Mouse (Mus musculus): ENCODE results near the gene Irf2bpl. TPM values are rescaled to one million over a fixed set of nuclear protein-coding genes. Genes with fewer than 3 reads are reported as not detected.

The Irf2bpl gene
- total and polyA plus RNA-seq, 3 experiments: 7.0 to 19.6 (median 12.1) TPM

DNA sequence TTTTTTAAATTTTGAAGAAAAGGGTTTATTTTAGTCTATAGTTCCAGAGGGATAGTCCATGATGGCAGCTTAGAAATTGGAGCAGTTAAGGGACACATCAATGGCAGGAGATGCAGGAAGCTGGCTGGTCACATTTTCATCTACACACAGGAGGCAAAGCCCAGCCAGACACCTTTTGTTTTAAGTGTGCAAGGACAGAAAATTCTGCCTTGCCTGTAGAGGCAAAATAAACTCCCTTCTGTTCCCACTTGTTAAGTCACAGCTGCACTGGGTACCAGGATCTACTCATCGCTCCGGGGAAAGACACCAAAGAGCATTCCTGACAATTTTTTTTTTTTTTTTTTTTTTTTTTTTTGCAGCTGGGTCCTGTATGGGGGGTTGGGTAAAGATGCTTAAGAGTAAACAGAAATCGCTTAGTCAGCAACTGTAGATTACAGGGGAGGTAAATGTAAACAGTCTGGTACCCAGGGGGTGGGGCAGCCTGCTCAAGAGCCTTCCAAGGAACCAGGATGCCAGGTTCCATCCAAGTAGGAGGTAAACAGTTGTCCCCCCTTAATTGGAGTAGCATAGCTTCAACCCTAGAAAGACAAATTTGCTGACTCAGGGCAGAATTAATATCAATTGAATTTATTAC, 4.4 kb downstream of the Irf2bpl start:
- Histone ChIP-seq H3K9ac (ENCODE audit: insufficient read depth, low read depth) (no peak overlapping the region), H3K27me3 (replicated peaks) (no peaks in the 10 kb centered on the region), H3K27ac (ENCODE audit: insufficient read depth, low read depth) (no peak overlapping the region), H3K4me1 (ENCODE audit: control insufficient read depth in 1 of 2, insufficient read depth in 2 of 2) (peaks cover 29 to 57% of the 10 kb centered on the region in 2 experiments), H3K36me3 (replicated peaks in 1 of 2; ENCODE audit: control insufficient read depth in 1 of 2, insufficient read depth in 1 of 2, low read length in 1 of 2) (peaks cover 11 to 17% of the 10 kb centered on the region in 2 experiments), H3K4me2 (ENCODE audit: insufficient read depth, low read depth, poor library complexity, severe bottlenecking) (no peak overlapping the region), H3K4me3 (replicated peaks in 1 of 3; ENCODE audit: low read depth in 2 of 3, low read length in 2 of 3, poor library complexity in 1 of 3) (no peak overlapping the region), H3K79me2 (replicated peaks; ENCODE audit: control insufficient read depth, extremely low read depth, insufficient read depth, poor library complexity, severe bottlenecking) (peaks cover 27% of the 10 kb centered on the region), H3K9me3 (replicated peaks; ENCODE audit: low read length) (peaks cover 5% of the 10 kb centered on the region)
- DNase-seq (ENCODE audit: extremely low read depth): no peak
- in situ Hi-C loops (cut with MboI; ENCODE audit: low pct_ligation_motif_present, low pct_unique_long_range_greater_than_20kb, low sequenced_read_pairs) (no loop called here), dilution Hi-C loops (cut with MboI; ENCODE audit: extremely low pct_ligation_motif_present, extremely low pct_unique_long_range_greater_than_20kb, low sequenced_read_pairs) (no loop called here)
- no peak for TF ChIP-seq JUN (IDR thresholded peaks at IDR 0.05; ENCODE audit: insufficient read depth, low read depth, low read length)
- TF ChIP-seq MAFK (IDR thresholded peaks at IDR 0.05; ENCODE audit: insufficient replicate concordance, low read length): peak; percentile 92
- TF ChIP-seq EP300 (IDR thresholded peaks at IDR 0.05; ENCODE audit: low read length): no peak
- peak; percentile 61 for TF ChIP-seq ZNF384 (IDR thresholded peaks at IDR 0.05; ENCODE audit: low read depth, low read length)

DNA sequence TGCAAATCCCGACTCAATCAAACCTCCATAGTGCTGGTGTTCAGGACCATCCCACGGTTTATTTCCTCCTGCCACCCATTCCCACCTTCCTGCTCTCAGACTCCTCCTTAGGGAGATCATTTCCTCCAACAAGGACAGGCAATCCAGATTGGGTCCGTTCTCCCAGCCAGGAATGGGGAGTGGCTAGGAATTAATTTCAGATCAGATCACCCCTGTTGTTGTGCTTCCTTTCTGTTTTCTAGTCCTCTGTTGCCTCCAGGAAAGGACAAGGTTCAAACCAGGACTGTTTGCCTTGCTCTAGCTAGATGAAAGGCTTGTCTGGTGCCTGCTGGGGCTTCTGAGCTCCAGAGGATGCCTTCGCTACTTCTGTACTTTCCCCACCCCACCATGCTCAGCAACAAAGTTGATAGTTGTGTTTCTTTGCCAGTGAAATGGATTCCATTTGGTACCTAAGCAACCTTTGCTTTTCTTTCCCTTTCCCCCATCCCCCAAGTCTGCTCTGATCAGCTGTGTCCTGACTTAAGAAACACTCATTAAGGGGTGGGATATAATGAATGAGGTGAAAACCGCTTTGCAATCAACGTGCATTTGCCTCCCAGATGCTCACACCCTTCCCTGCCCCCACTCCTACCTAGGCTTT, 5.0 kb downstream of the Irf2bpl start:
- peaks cover 27% of the 10 kb centered on the region for H3K79me2 ChIP-seq (replicated peaks; ENCODE audit: control insufficient read depth, extremely low read depth, insufficient read depth, poor library complexity, severe bottlenecking)
- no peak overlapping the region for H3K4me2 ChIP-seq (ENCODE audit: insufficient read depth, low read depth, poor library complexity, severe bottlenecking)
- no peak for TF ChIP-seq ELF1 (IDR thresholded peaks at IDR 0.05; ENCODE audit: low read depth, low read length)
- no peak overlapping the region for H3K27ac ChIP-seq (ENCODE audit: insufficient read depth, low read depth)
- no peak for DNase-seq (ENCODE audit: extremely low read depth)
- dilution Hi-C loops (cut with MboI; ENCODE audit: extremely low pct_ligation_motif_present, extremely low pct_unique_long_range_greater_than_20kb, low sequenced_read_pairs): no loop called here
- no peak overlapping the region for H3K9ac ChIP-seq (ENCODE audit: insufficient read depth, low read depth)
- peaks cover 11 to 17% of the 10 kb centered on the region in 2 experiments for H3K36me3 ChIP-seq (replicated peaks in 1 of 2; ENCODE audit: control insufficient read depth in 1 of 2, insufficient read depth in 1 of 2, low read length in 1 of 2)
- H3K4me1 ChIP-seq (ENCODE audit: control insufficient read depth in 1 of 2, insufficient read depth in 2 of 2): peaks cover 29 to 56% of the 10 kb centered on the region in 2 experiments
- H3K27me3 ChIP-seq (replicated peaks): no peaks in the 10 kb centered on the region
- H3K9me3 ChIP-seq (replicated peaks; ENCODE audit: low read length): peaks cover 5% of the 10 kb centered on the region
- no peak overlapping the region for H3K4me3 ChIP-seq (replicated peaks in 1 of 3; ENCODE audit: low read depth in 2 of 3, low read length in 2 of 3, poor library complexity in 1 of 3)
- in situ Hi-C loops (cut with MboI; ENCODE audit: low pct_ligation_motif_present, low pct_unique_long_range_greater_than_20kb, low sequenced_read_pairs): no loop called here

DNA sequence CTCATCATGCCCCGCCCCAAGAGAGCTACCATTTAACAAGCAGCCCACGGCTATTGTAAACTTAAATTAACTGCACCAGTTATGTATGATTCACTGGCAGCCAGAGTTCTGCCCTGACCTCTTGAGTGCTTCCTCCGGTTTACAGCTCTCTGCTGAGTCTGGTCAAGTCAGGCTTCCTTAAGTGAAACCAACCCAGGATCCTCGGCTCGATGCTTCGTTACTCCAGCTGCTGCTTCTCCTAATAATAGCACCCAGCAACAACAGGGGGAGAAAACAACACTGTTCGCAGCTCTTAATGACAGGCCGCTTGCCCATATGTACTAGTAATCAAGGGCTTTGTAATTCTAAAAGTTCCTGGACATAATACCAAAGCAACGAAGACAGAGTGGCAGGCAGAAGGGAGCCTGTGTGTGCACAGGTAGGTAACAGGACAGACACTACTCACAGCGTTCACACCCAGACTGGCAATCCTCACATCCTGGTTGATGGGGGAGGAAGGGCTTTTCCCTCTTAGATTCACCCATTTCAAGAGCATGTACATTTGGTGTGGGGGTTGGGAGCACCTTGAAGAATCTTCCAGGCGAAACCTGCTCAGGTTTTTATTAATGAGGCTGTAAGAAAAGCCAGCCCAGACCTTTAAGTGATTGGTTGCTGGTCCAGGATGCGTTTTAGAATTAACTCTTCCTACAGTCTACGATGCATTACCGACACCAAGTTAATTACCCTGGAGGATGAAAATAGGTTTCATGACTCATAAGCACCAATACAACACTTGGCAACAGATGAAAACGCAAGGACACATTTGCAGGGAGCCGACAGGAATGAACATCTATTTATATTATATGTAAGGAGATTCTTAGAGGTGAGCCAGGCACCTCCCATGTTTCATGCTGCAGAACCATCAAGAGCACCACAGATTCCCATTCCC, 5.9 kb downstream of the Irf2bpl start:
- Histone ChIP-seq H3K9ac (ENCODE audit: insufficient read depth, low read depth) (0 out of 2 replicates have a peak overlapping the region, but pooled peaks have one; percentile 2), H3K36me3 (replicated peaks in 1 of 2; ENCODE audit: control insufficient read depth in 1 of 2, insufficient read depth in 1 of 2, low read length in 1 of 2) (peaks cover 11 to 17% of the 10 kb centered on the region in 2 experiments), H3K27ac (ENCODE audit: insufficient read depth, low read depth) (no peak overlapping the region), H3K79me2 (replicated peaks; ENCODE audit: control insufficient read depth, extremely low read depth, insufficient read depth, poor library complexity, severe bottlenecking) (peaks cover 22% of the 10 kb centered on the region), H3K27me3 (replicated peaks) (no peaks in the 10 kb centered on the region), H3K9me3 (replicated peaks; ENCODE audit: low read length) (peaks cover 5% of the 10 kb centered on the region), H3K4me3 (replicated peaks in 1 of 3; ENCODE audit: low read depth in 2 of 3, low read length in 2 of 3, poor library complexity in 1 of 3) (no peak overlapping the region), H3K4me1 (ENCODE audit: control insufficient read depth in 1 of 2, insufficient read depth in 2 of 2) (peaks cover 29 to 56% of the 10 kb centered on the region in 2 experiments), H3K4me2 (ENCODE audit: insufficient read depth, low read depth, poor library complexity, severe bottlenecking) (peak overlapping the region; percentile 48)
- in situ Hi-C loops (cut with MboI; ENCODE audit: low pct_ligation_motif_present, low pct_unique_long_range_greater_than_20kb, low sequenced_read_pairs) (no loop called here), dilution Hi-C loops (cut with MboI; ENCODE audit: extremely low pct_ligation_motif_present, extremely low pct_unique_long_range_greater_than_20kb, low sequenced_read_pairs) (no loop called here)
- no peak for DNase-seq (ENCODE audit: extremely low read depth)
- TF ChIP-seq ZKSCAN1 (IDR thresholded peaks at IDR 0.05; ENCODE audit: borderline replicate concordance, low read depth, low read length): no peak
- TF ChIP-seq CTCF (conservative IDR thresholded peaks at IDR 0.05 in 1 of 2, IDR thresholded peaks at IDR 0.05 in 1 of 2; ENCODE audit: low read depth in 2 of 2, low read length in 2 of 2): no peak
- TF ChIP-seq MYC (IDR thresholded peaks at IDR 0.05; ENCODE audit: low read depth, low read length): no peak
- TF ChIP-seq CHD2 (IDR thresholded peaks at IDR 0.05; ENCODE audit: low read length): peak; percentile 25; the same call in 1 of the 2 replicates
- TF ChIP-seq MEF2A (IDR thresholded peaks at IDR 0.05; ENCODE audit: borderline replicate concordance, low read depth, low read length): 0 out of 2 replicates have a peak, but pooled peaks have one; percentile 7
- no peak for TF ChIP-seq RAD21 (IDR thresholded peaks at IDR 0.05; ENCODE audit: low read depth, low read length)

All from CH12.LX (cell line).